Mouse (Mus musculus) stomach, postnatal 0 days (tissue): ENCODE results near the gene Slc24a3. TPM values are rescaled to one million over a fixed set of nuclear protein-coding genes. Genes with fewer than 3 reads are reported as not detected.

ENCODE experiments used
- ATAC-seq: fragments of 200-750 bp; cut with Nextera tagmentation; 2 replicates; pipeline ENCODE4 v1.8.0; 2017; ENCODE audit not compliant: low FRiP score, low TSS enrichment
- DNase-seq: peaks from one replicate; pipeline ENCODE4 v3.0.0-alpha.2; 2016; ENCODE audit warnings: low spot score
- H3K27ac ChIP-seq: fragments of 300-500 bp; sonication (generic); replicated peaks from 2 replicates; pipeline ENCODE4 v1.5.1; 2014; ENCODE audit warnings: mild to moderate bottlenecking, control low read depth
- H3K27me3 ChIP-seq: fragments of 300-500 bp; sonication (generic); 2 replicates; pipeline ENCODE4 v1.6.1; 2014; ENCODE audit warnings: low read length; ENCODE audit not compliant: control insufficient read depth, insufficient read depth
- H3K36me3 ChIP-seq: fragments of 300-500 bp; sonication (generic); 2 replicates; pipeline ENCODE4 v1.6.1; 2014; ENCODE audit warnings: low read length, mixed read lengths; ENCODE audit not compliant: control insufficient read depth, insufficient read depth
- H3K4me1 ChIP-seq: fragments of 300-500 bp; sonication (generic); replicated peaks from 2 replicates; pipeline ENCODE4 v1.6.1; 2014; ENCODE audit warnings: antibody characterized with exemption; ENCODE audit not compliant: control insufficient read depth, insufficient read depth
- H3K4me2 ChIP-seq: fragments of 300-500 bp; sonication (generic); replicated peaks from 2 replicates; pipeline ENCODE4 v1.6.1; 2014; ENCODE audit warnings: low read depth, mild to moderate bottlenecking, control low read depth, moderate library complexity
- H3K4me3 ChIP-seq: fragments of 300-500 bp; sonication (generic); 2 replicates; pipeline ENCODE4 v1.5.1; 2014; ENCODE audit warnings: low read depth, low read length, control low read depth
- H3K9ac ChIP-seq: fragments of 300-500 bp; sonication (generic); 2 replicates; pipeline ENCODE4 v1.6.1; 2014; ENCODE audit warnings: mild to moderate bottlenecking, low read length, control low read depth, mixed read lengths
- H3K9me3 ChIP-seq: fragments of 300-500 bp; sonication (generic); 2 replicates; pipeline ENCODE4 v1.6.1; 2016; ENCODE audit warnings: low read length; ENCODE audit not compliant: control insufficient read depth
- CTCF ChIP-seq: IDR thresholded peaks from 2 replicates; pipeline ENCODE4 v1.5.1; 2016; ENCODE audit warnings: antibody characterized with exemption, low read depth, mild to moderate bottlenecking, moderate library complexity
- EP300 ChIP-seq: optimal IDR thresholded peaks from 2 replicates; pipeline ENCODE3; 2016; ENCODE audit warnings: antibody characterized with exemption
- WGBS: fragments of 180-500 bp; shearing (Covaris S2); extraction: QIAGEN DNeasy Blood & Tissue Kit; methylation state at CpG from one replicate; pipeline ENCODE4 v1.1.7; 2014; 5-methylcytosine and 5-hydroxymethylcytosine counted together
- polyA plus RNA-seq: library from polyadenylated mRNA; unstranded; fragments of >200 nt; fragmentation: Nextera tagmentation; extraction: Ambion mirVana; gene quantifications from 2 replicates; pipeline ENCODE4 v1.2.1, GENCODE M21; 2015

Gene Slc24a3
- polyA plus RNA-seq, 1 experiment from 2014 or later: 5.7 TPM

GRCm38 (mm10) chr2:145620709-145621108, 453.2 kb downstream of the Slc24a3 start:
- TF ChIP-seq EP300: no peak
- no peak for TF ChIP-seq CTCF
- ATAC-seq (no peak), DNase-seq (no peak)
- H3K4me1 ChIP-seq: no peaks in the 10 kb centered on the region
- 0 out of 2 replicates have a peak overlapping the region, but pooled peaks have one; percentile 13 for H3K27ac ChIP-seq
- no peaks in the 10 kb centered on the region for H3K9me3 ChIP-seq
- H3K36me3 ChIP-seq: no peaks in the 10 kb centered on the region
- no peak overlapping the region for H3K4me2 ChIP-seq
- no peak overlapping the region for H3K9ac ChIP-seq
- H3K4me3 ChIP-seq: no peak overlapping the region
- H3K27me3 ChIP-seq: no peaks in the 10 kb centered on the region

- WGBS: 7% methylated on average over 9 of the region's 9 CpGs
- no peak overlapping the region for H3K4me2 ChIP-seq
- H3K9me3 ChIP-seq: no peaks in the 10 kb centered on the region
- no peak overlapping the region for H3K4me3 ChIP-seq
- no peak for DNase-seq
- ATAC-seq: no peak
- no peaks in the 10 kb centered on the region for H3K36me3 ChIP-seq
- H3K27me3 ChIP-seq: no peaks in the 10 kb centered on the region
- H3K27ac ChIP-seq: 0 out of 2 replicates have a peak overlapping the region, but pooled peaks have one; percentile 13
- H3K4me1 ChIP-seq: no peaks in the 10 kb centered on the region
- no peak overlapping the region for H3K9ac ChIP-seq
- TF ChIP-seq CTCF (no peak), EP300 (no peak)
Measured at GRCm38 (mm10) chr2:145621119-145621518, 453.6 kb downstream of the Slc24a3 start.

- 53% methylated on average over 6 of the region's 6 CpGs for WGBS
- H3K27ac ChIP-seq: 0 out of 2 replicates have a peak overlapping the region, but pooled peaks have one; percentile 4
- TF ChIP-seq CTCF: no peak
Measured at GRCm38 (mm10) chr2:145631123-145631798, 463.7 kb downstream of the Slc24a3 start.

GRCm38 (mm10) chr2:145631799-145632174, 464.2 kb downstream of the Slc24a3 start:
- Histone ChIP-seq H3K4me1 (no peaks in the 10 kb centered on the region), H3K27ac (0 out of 2 replicates have a peak overlapping the region, but pooled peaks have one; percentile 41), H3K27me3 (no peaks in the 10 kb centered on the region), H3K9ac (no peak overlapping the region), H3K9me3 (no peaks in the 10 kb centered on the region), H3K4me3 (no peak overlapping the region), H3K36me3 (no peaks in the 10 kb centered on the region), H3K4me2 (no peak overlapping the region)
- WGBS: 20% methylated on average over 4 of the region's 4 CpGs
- TF ChIP-seq CTCF (no peak), EP300 (no peak)
- no peak; the same call in 1 of the 2 replicates for ATAC-seq
- DNase-seq: no peak

More at GRCm38 (mm10) chr2:145631123-145631798, 463.7 kb downstream of the Slc24a3 start:
- Histone ChIP-seq H3K9ac (no peak overlapping the region), H3K9me3 (no peaks in the 10 kb centered on the region), H3K4me3 (no peak overlapping the region), H3K36me3 (no peaks in the 10 kb centered on the region), H3K27me3 (no peaks in the 10 kb centered on the region), H3K4me2 (no peak overlapping the region), H3K4me1 (no peaks in the 10 kb centered on the region)
- ATAC-seq (no peak), DNase-seq (no peak)

GRCm38 (mm10) chr2:145633811-145634210, 466.3 kb downstream of the Slc24a3 start:
- Histone ChIP-seq H3K27me3 (no peaks in the 10 kb centered on the region), H3K36me3 (no peaks in the 10 kb centered on the region), H3K4me2 (no peak overlapping the region), H3K4me3 (no peak overlapping the region), H3K4me1 (no peaks in the 10 kb centered on the region), H3K9me3 (no peaks in the 10 kb centered on the region), H3K27ac (no peak overlapping the region), H3K9ac (no peak overlapping the region)
- TF ChIP-seq EP300: no peak
- TF ChIP-seq CTCF: no peak
- 35% methylated on average over 5 of the region's 5 CpGs for WGBS
- DNase-seq: no peak
- ATAC-seq: no peak

- no peaks in the 10 kb centered on the region for H3K36me3 ChIP-seq
- H3K4me3 ChIP-seq: no peak overlapping the region
- H3K27me3 ChIP-seq: no peaks in the 10 kb centered on the region
- no peak overlapping the region for H3K4me2 ChIP-seq
- H3K27ac ChIP-seq: no peak overlapping the region
- 73% methylated on average over 21 of the region's 21 CpGs for WGBS
- no peaks in the 10 kb centered on the region for H3K4me1 ChIP-seq
- ATAC-seq (no peak), DNase-seq (no peak)
- TF ChIP-seq CTCF: no peak
- no peak for TF ChIP-seq EP300
- H3K9ac ChIP-seq: no peak overlapping the region
- no peaks in the 10 kb centered on the region for H3K9me3 ChIP-seq
Measured at GRCm38 (mm10) chr2:145640255-145640984, 472.9 kb downstream of the Slc24a3 start.
